Mouse (Mus musculus): Measurements from ENCODE around the gene Cavin1. TPM values are rescaled to one million over a fixed set of nuclear protein-coding genes. Genes with fewer than 3 reads are reported as not detected.

The Cavin1 gene
- polyA plus RNA-seq, 2 experiments = 96.8 to 135 TPM

- no peaks in the 10 kb centered on the region for H3K4me1 ChIP-seq (ENCODE audit: control insufficient read depth, insufficient read depth, low read length)
- H3K4me2 ChIP-seq (replicated peaks; ENCODE audit: low read depth, low read length, severe bottlenecking) = no peak overlapping the region
- H3K27me3 ChIP-seq (ENCODE audit: control insufficient read depth, insufficient read depth, low read length) = no peaks in the 10 kb centered on the region
- DNase-seq (ENCODE audit: low spot score) (no peak), ATAC-seq (ENCODE audit: low FRiP score, low read depth) (no peak)
- H3K9ac ChIP-seq (ENCODE audit: low read depth, low read length, severe bottlenecking) = no peak overlapping the region
- H3K9me3 ChIP-seq (ENCODE audit: control insufficient read depth, low read length) = no peaks in the 10 kb centered on the region
- no peaks in the 10 kb centered on the region for H3K36me3 ChIP-seq (ENCODE audit: control insufficient read depth, insufficient read depth, low read length)
- TF ChIP-seq POLR2A (IDR thresholded peaks at IDR 0.05; ENCODE audit: borderline replicate concordance, extremely low read depth, insufficient read depth, insufficient read length) = no peak
- H3K4me3 ChIP-seq (replicated peaks; ENCODE audit: low read length) = no peak overlapping the region
- H3K27ac ChIP-seq (replicated peaks; ENCODE audit: low read depth, low read length) = no peak overlapping the region
Observed at GRCm38 (mm10) chr11:100947548-100947947, 23.1 kb downstream of the Cavin1 start.

- no peak overlapping the region for H3K4me3 ChIP-seq (replicated peaks; ENCODE audit: low read length)
- TF ChIP-seq POLR2A (IDR thresholded peaks at IDR 0.05; ENCODE audit: borderline replicate concordance, extremely low read depth, insufficient read depth, insufficient read length) = no peak
- H3K4me1 ChIP-seq (ENCODE audit: control insufficient read depth, insufficient read depth, low read length) = no peaks in the 10 kb centered on the region
- no peak overlapping the region for H3K9ac ChIP-seq (ENCODE audit: low read depth, low read length, severe bottlenecking)
- DNase-seq (ENCODE audit: low spot score) (no peak), ATAC-seq (ENCODE audit: low FRiP score, low read depth) (no peak)
- WGBS = 55% methylated on average over 4 of the region's 4 CpGs
- no peak overlapping the region for H3K4me2 ChIP-seq (replicated peaks; ENCODE audit: low read depth, low read length, severe bottlenecking)
- no peak overlapping the region for H3K27ac ChIP-seq (replicated peaks; ENCODE audit: low read depth, low read length)
- no peaks in the 10 kb centered on the region for H3K27me3 ChIP-seq (ENCODE audit: control insufficient read depth, insufficient read depth, low read length)
- H3K36me3 ChIP-seq (ENCODE audit: control insufficient read depth, insufficient read depth, low read length) = no peaks in the 10 kb centered on the region
- H3K9me3 ChIP-seq (ENCODE audit: control insufficient read depth, low read length) = no peaks in the 10 kb centered on the region
Observed at GRCm38 (mm10) chr11:100946862-100947261, 23.8 kb downstream of the Cavin1 start.

- no peak for ATAC-seq (ENCODE audit: low FRiP score, low read depth)
- WGBS = 59% methylated on average over 1 of the region's 1 CpGs
- Histone ChIP-seq H3K4me3 (replicated peaks; ENCODE audit: low read length) (no peak overlapping the region), H3K9me3 (ENCODE audit: control insufficient read depth, low read length) (no peaks in the 10 kb centered on the region), H3K27ac (replicated peaks; ENCODE audit: low read depth, low read length) (no peak overlapping the region), H3K4me2 (replicated peaks; ENCODE audit: low read depth, low read length, severe bottlenecking) (no peak overlapping the region), H3K4me1 (ENCODE audit: control insufficient read depth, insufficient read depth, low read length) (peaks cover 14% of the 10 kb centered on the region), H3K27me3 (ENCODE audit: control insufficient read depth, insufficient read depth, low read length) (no peaks in the 10 kb centered on the region), H3K36me3 (ENCODE audit: control insufficient read depth, insufficient read depth, low read length) (no peaks in the 10 kb centered on the region), H3K9ac (ENCODE audit: low read depth, low read length, severe bottlenecking) (no peak overlapping the region)
- DNase-seq (ENCODE audit: low spot score) = no peak
- no peak for TF ChIP-seq POLR2A (IDR thresholded peaks at IDR 0.05; ENCODE audit: borderline replicate concordance, extremely low read depth, insufficient read depth, insufficient read length)
Observed at GRCm38 (mm10) chr11:100942388-100942787, 28.3 kb downstream of the Cavin1 start.

- Histone ChIP-seq H3K4me2 (replicated peaks; ENCODE audit: low read depth, low read length, severe bottlenecking) (peak within 1 kb of the TSS; percentile 78), H3K9me3 (ENCODE audit: control insufficient read depth, low read length) (no peaks in the 10 kb centered on the region), H3K4me1 (ENCODE audit: control insufficient read depth, insufficient read depth, low read length) (peaks cover 16% of the 10 kb centered on the region), H3K27me3 (ENCODE audit: control insufficient read depth, insufficient read depth, low read length) (no peaks in the 10 kb centered on the region), H3K36me3 (ENCODE audit: control insufficient read depth, insufficient read depth, low read length) (no peaks in the 10 kb centered on the region), H3K27ac (replicated peaks; ENCODE audit: low read depth, low read length) (peak within 1 kb of the TSS; percentile 79), H3K9ac (ENCODE audit: low read depth, low read length, severe bottlenecking) (peak within 1 kb of the TSS; percentile 89), H3K4me3 (replicated peaks; ENCODE audit: low read length) (peak within 1 kb of the TSS; percentile 95)
- DNase-seq (ENCODE audit: low spot score) = peak; percentile 100
- peak; percentile 98 for ATAC-seq (ENCODE audit: low FRiP score, low read depth)
- WGBS = 1% methylated on average over 28 of the region's 29 CpGs
- no peak for TF ChIP-seq POLR2A (IDR thresholded peaks at IDR 0.05; ENCODE audit: borderline replicate concordance, extremely low read depth, insufficient read depth, insufficient read length)
Observed at GRCm38 (mm10) chr11:100939512-100940151, 31.1 kb downstream of the Cavin1 start, which contains the start of gene Stat3. TSS of gene Stat3 (minus strand) at chr11:100939540.

GRCm38 (mm10) chr11:100938711-100939511, 31.8 kb downstream of the Cavin1 start:
- Histone ChIP-seq H3K4me3 (replicated peaks; ENCODE audit: low read length) (peak overlapping the region; percentile 95), H3K9ac (ENCODE audit: low read depth, low read length, severe bottlenecking) (peak overlapping the region; percentile 89), H3K4me2 (replicated peaks; ENCODE audit: low read depth, low read length, severe bottlenecking) (peak overlapping the region; percentile 61), H3K27me3 (ENCODE audit: control insufficient read depth, insufficient read depth, low read length) (no peaks in the 10 kb centered on the region), H3K27ac (replicated peaks; ENCODE audit: low read depth, low read length) (peak overlapping the region; percentile 79), H3K4me1 (ENCODE audit: control insufficient read depth, insufficient read depth, low read length) (peaks cover 16% of the 10 kb centered on the region), H3K36me3 (ENCODE audit: control insufficient read depth, insufficient read depth, low read length) (no peaks in the 10 kb centered on the region), H3K9me3 (ENCODE audit: control insufficient read depth, low read length) (no peaks in the 10 kb centered on the region)
- DNase-seq (ENCODE audit: low spot score) (no peak), ATAC-seq (ENCODE audit: low FRiP score, low read depth) (no peak)
- TF ChIP-seq POLR2A (IDR thresholded peaks at IDR 0.05; ENCODE audit: borderline replicate concordance, extremely low read depth, insufficient read depth, insufficient read length) = no peak
- WGBS = under 1% methylated on average over 48 of the region's 48 CpGs

Measured in limb, embryonic 14.5 days (tissue).